Mouse (Mus musculus) forebrain, embryonic 16.5 days (tissue): Measurements from ENCODE around the gene Rab17. TPM values are rescaled to one million over a fixed set of nuclear protein-coding genes. Genes with fewer than 3 reads are reported as not detected.

Experiments
- ATAC-seq: fragments of 200-750 bp; cut with Nextera tagmentation; 2 replicates; pipeline ENCODE4 v1.8.0; 2017; ENCODE audit warnings: mild to moderate bottlenecking, moderate library complexity
- H3K27ac ChIP-seq: fragments of 300-500 bp; sonication (generic); 2 replicates; pipeline ENCODE4 v1.5.1; 2014; ENCODE audit warnings: low read length, control low read depth
- H3K27me3 ChIP-seq: fragments of 300-500 bp; sonication (generic); replicated peaks from 2 replicates; pipeline ENCODE4 v1.6.1; 2014; ENCODE audit warnings: low read length; ENCODE audit not compliant: control insufficient read depth, insufficient read depth
- H3K36me3 ChIP-seq: fragments of 300-500 bp; sonication (generic); 2 replicates; pipeline ENCODE4 v1.6.1; 2014; ENCODE audit not compliant: control insufficient read depth, insufficient read depth
- H3K4me1 ChIP-seq: fragments of 300-500 bp; sonication (generic); replicated peaks from 2 replicates; pipeline ENCODE4 v1.6.1; 2014; ENCODE audit warnings: low read length; ENCODE audit not compliant: control insufficient read depth, insufficient read depth
- H3K4me2 ChIP-seq: fragments of 300-500 bp; sonication (generic); 2 replicates; pipeline ENCODE4 v1.6.1; 2014; ENCODE audit warnings: mild to moderate bottlenecking, low read length, control low read depth
- H3K4me3 ChIP-seq: fragments of 300-500 bp; sonication (generic); replicated peaks from 2 replicates; pipeline ENCODE4 v1.5.1; 2014; ENCODE audit warnings: mild to moderate bottlenecking, low read length, control low read depth
- H3K9ac ChIP-seq: fragments of 300-500 bp; sonication (generic); replicated peaks from 2 replicates; pipeline ENCODE4 v1.6.1; 2014; ENCODE audit warnings: low read depth, low read length, control low read depth
- H3K9me3 ChIP-seq: fragments of 300-500 bp; sonication (generic); 2 replicates; pipeline ENCODE4 v1.6.1; 2016; ENCODE audit warnings: low read length; ENCODE audit not compliant: control insufficient read depth
- WGBS: fragments of 180-500 bp; shearing (Covaris S2); extraction: QIAGEN DNeasy Blood & Tissue Kit; methylation state at CpG from one replicate; pipeline ENCODE4 v1.1.7; 2014; 5-methylcytosine and 5-hydroxymethylcytosine counted together
- polyA plus RNA-seq: library from polyadenylated mRNA; unstranded; fragments of >200 nt; fragmentation: Nextera tagmentation; extraction: Ambion mirVana; gene quantifications from 2 replicates; pipeline ENCODE4 v1.2.1, GENCODE M21; 2015

The Rab17 gene
- polyA plus RNA-seq, 1 experiment from 2014 or later: 0.27 TPM

- Histone ChIP-seq H3K36me3 (no peaks in the 10 kb centered on the region), H3K4me2 (no peak overlapping the region), H3K27me3 (no peaks in the 10 kb centered on the region), H3K4me3 (no peak overlapping the region), H3K4me1 (no peaks in the 10 kb centered on the region), H3K9me3 (no peaks in the 10 kb centered on the region), H3K9ac (no peak overlapping the region), H3K27ac (no peak overlapping the region)
- 90% methylated on average over 14 of the region's 14 CpGs for WGBS
- ATAC-seq: no peak
Observed at GRCm38 (mm10) chr1:91008147-91008682, 38.8 kb upstream of the Rab17 start.

GRCm38 (mm10) chr1:91006708-91007107 is 37.2 kb upstream of the Rab17 start:
- Histone ChIP-seq H3K4me3 (no peak overlapping the region), H3K27me3 (no peaks in the 10 kb centered on the region), H3K9ac (no peak overlapping the region), H3K36me3 (no peaks in the 10 kb centered on the region), H3K4me1 (no peaks in the 10 kb centered on the region), H3K9me3 (no peaks in the 10 kb centered on the region), H3K27ac (no peak overlapping the region), H3K4me2 (no peak overlapping the region)
- WGBS: 78% methylated on average over 9 of the region's 9 CpGs
- no peak for ATAC-seq

- no peak for ATAC-seq
- Histone ChIP-seq H3K4me1 (no peaks in the 10 kb centered on the region), H3K9ac (no peak overlapping the region), H3K27ac (no peak overlapping the region), H3K27me3 (no peaks in the 10 kb centered on the region), H3K9me3 (no peaks in the 10 kb centered on the region), H3K4me2 (no peak overlapping the region), H3K4me3 (no peak overlapping the region), H3K36me3 (no peaks in the 10 kb centered on the region)
- 83% methylated on average over 5 of the region's 5 CpGs for WGBS
Observed at GRCm38 (mm10) chr1:91006037-91006436, 36.6 kb upstream of the Rab17 start.

- no peaks in the 10 kb centered on the region for H3K9me3 ChIP-seq
- WGBS: 84% methylated on average over 8 of the region's 8 CpGs
- no peak overlapping the region for H3K27ac ChIP-seq
- no peaks in the 10 kb centered on the region for H3K27me3 ChIP-seq
- no peak overlapping the region for H3K9ac ChIP-seq
- no peak overlapping the region for H3K4me3 ChIP-seq
- peaks cover 10% of the 10 kb centered on the region for H3K4me1 ChIP-seq
- no peak for ATAC-seq
- H3K4me2 ChIP-seq: no peak overlapping the region
- no peaks in the 10 kb centered on the region for H3K36me3 ChIP-seq
Observed at GRCm38 (mm10) chr1:91003522-91004253, 34.2 kb upstream of the Rab17 start.

- no peak overlapping the region for H3K9ac ChIP-seq
- H3K27me3 ChIP-seq: no peaks in the 10 kb centered on the region
- H3K4me3 ChIP-seq: no peak overlapping the region
- H3K9me3 ChIP-seq: no peaks in the 10 kb centered on the region
- peaks cover 10% of the 10 kb centered on the region for H3K4me1 ChIP-seq
- no peak overlapping the region for H3K4me2 ChIP-seq
- WGBS: 92% methylated on average over 3 of the region's 3 CpGs
- H3K27ac ChIP-seq: no peak overlapping the region
- no peak for ATAC-seq
- no peaks in the 10 kb centered on the region for H3K36me3 ChIP-seq
Observed at GRCm38 (mm10) chr1:91002641-91003040, 33.2 kb upstream of the Rab17 start.

GRCm38 (mm10) chr1:91001871-91002539 is 32.5 kb upstream of the Rab17 start:
- Histone ChIP-seq H3K27me3 (no peaks in the 10 kb centered on the region), H3K4me2 (no peak overlapping the region), H3K4me1 (peaks cover 10% of the 10 kb centered on the region), H3K9me3 (no peaks in the 10 kb centered on the region), H3K27ac (no peak overlapping the region), H3K4me3 (no peak overlapping the region), H3K9ac (no peak overlapping the region), H3K36me3 (no peaks in the 10 kb centered on the region)
- whole genome bisulfite sequencing: 81% methylated on average over 3 of the region's 3 CpGs
- ATAC-seq: no peak

DNA sequence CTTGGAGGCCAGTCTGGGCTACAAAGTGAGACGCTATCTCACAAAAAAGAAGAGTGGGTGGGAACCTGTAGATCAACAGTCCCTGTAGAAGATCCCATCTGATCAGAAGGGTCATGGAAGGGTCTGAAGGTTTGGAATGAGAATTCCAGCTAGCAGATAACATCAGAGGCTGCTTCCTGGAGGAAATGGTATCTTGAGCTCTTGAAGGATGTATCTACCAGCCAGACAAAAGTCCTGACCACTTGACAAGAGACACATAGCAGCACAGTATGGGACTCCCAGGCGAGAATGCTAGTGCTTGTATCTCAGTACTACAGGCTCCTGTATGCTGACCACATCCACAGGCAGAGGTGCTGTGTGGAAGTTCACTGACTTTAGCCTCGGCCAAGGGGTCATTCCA is 31.6 kb upstream of the Rab17 start:
- no peak overlapping the region for H3K9ac ChIP-seq
- H3K4me2 ChIP-seq: no peak overlapping the region
- H3K27ac ChIP-seq: no peak overlapping the region
- 94% methylated on average over 3 of the region's 3 CpGs for WGBS
- peaks cover 10% of the 10 kb centered on the region for H3K4me1 ChIP-seq
- ATAC-seq: no peak
- H3K36me3 ChIP-seq: no peaks in the 10 kb centered on the region
- H3K9me3 ChIP-seq: no peaks in the 10 kb centered on the region
- H3K4me3 ChIP-seq: no peak overlapping the region
- H3K27me3 ChIP-seq: no peaks in the 10 kb centered on the region

DNA sequence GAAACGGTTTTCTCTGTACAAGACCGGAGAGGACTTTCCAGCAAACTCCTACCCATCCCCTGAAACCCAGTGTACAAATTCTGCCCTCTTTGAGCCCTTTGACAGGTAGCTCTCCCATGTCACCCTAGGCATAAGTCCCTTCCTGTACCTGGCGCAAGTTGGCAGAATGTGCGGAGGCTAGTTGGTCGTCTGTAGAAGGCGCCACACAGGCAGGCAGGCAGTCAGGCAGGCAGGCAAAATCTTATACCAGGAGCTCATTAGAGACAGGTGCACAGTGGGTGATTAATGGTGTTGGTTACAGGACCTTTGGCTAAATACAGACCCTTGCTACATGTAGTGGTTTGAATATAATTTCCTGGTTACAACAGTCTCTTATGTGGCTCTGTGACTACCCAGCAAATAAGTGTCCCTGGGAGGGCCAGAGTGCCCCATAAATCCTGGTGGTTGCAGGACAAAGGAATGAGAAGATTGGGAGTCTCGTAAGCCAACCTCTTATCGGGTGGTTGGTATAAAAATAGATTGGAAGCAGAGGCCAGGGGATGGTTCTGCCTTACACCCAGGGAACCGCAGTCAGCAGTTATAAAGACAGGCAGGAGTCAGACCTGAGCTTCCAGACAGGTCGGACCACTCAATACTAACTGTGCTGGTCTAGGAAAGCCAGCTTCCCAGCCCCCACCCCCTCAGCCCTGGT is 30.6 kb upstream of the Rab17 start:
- H3K27me3 ChIP-seq: no peaks in the 10 kb centered on the region
- peak overlapping the region; percentile 86 for H3K4me2 ChIP-seq
- no peak overlapping the region for H3K27ac ChIP-seq
- H3K4me3 ChIP-seq: peak overlapping the region; percentile 79
- peak overlapping the region; percentile 77; the same call in 1 of the 2 replicates for H3K9ac ChIP-seq
- H3K36me3 ChIP-seq: no peaks in the 10 kb centered on the region
- peaks cover 10% of the 10 kb centered on the region for H3K4me1 ChIP-seq
- 65% methylated on average over 10 of the region's 10 CpGs for WGBS
- no peak for ATAC-seq
- no peaks in the 10 kb centered on the region for H3K9me3 ChIP-seq

- no peak overlapping the region for H3K27ac ChIP-seq
- no peaks in the 10 kb centered on the region for H3K36me3 ChIP-seq
- peak; percentile 78 for ATAC-seq
- peak overlapping the region; percentile 79 for H3K4me3 ChIP-seq
- no peaks in the 10 kb centered on the region for H3K27me3 ChIP-seq
- peak overlapping the region; percentile 77 for H3K9ac ChIP-seq
- H3K9me3 ChIP-seq: no peaks in the 10 kb centered on the region
- H3K4me1 ChIP-seq: peaks cover 10% of the 10 kb centered on the region
- under 1% methylated on average over 41 of the region's 41 CpGs for WGBS
- H3K4me2 ChIP-seq: peak overlapping the region; percentile 86
Observed at GRCm38 (mm10) chr1:90998891-90999611, 29.6 kb upstream of the Rab17 start.
